Mouse (Mus musculus): ENCODE measurements around the gene Plin2. TPM values are rescaled to one million over a fixed set of nuclear protein-coding genes. Genes with fewer than 3 reads are reported as not detected.

Gene Plin2
- 154 and 168 TPM in 2 replicates for polyA plus RNA-seq (2012; rRNA removed)

DNA sequence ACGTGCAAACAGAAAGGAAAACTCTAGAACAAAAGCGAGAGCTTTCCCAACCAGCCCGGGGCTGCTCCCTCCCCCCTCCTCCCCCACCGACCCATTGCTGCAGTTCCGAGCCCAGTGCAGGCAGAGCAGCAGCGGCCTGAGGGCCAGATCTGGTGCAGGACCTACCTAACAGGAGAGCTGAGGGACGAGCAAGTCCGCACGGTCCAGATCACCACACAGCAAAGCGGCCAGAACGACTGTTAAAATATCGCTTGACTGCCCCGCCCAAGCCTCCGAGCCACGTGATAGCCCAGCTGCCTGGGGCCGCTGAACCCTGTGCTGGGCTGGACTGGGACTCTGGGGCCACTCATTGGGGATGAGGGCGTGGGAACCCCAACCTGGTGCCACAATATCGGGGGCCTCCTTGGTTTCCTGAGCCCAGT lies at the start of gene Plin2:
Gene Plin2 (minus strand): TSS at position 281 of the 422 bp plus-strand sequence.

DNA sequence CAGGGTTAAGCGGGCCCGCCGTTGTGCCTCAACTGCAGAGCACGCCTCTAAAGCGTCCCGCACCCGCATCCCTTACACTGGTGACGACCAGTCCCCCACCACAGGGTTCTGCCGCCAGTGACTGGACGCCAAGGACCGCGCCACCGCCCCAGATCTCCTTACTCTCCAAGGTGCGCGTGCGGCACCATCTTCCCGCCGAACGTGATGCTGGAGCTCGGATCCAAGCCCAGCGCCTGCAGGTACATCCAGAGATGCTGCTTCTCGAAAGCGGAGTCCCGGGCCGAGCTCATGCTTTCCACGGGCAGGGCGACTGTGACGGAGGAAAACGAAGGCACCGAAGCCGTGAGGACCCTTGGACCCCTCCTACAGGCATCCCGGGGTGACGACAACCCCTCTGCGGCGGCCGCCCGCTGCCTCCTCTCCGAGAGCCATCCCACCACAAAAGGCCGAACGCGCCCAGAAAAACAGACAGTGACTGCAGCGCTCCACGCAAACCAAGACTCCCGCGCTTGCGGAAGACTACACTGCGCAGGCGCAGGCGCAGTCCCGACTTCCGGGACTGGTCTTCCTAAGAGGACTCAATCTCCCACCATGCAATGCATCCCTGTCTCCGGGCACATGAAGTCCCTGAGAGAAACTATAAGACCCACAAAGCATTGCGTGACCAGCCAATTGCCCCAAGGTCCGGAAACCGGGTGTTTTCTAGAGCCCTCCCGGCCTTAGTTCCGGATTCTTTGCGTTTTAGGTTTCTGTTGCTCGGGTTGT lies 58.2 kb downstream of the Plin2 start, which contains the start of gene Haus6:
Gene Haus6 (minus strand): TSS at position 532 of the 765 bp plus-strand sequence.

Other genes starting within 250 kb of the Plin2 start
- 0.17 TPM in 1 of 2 replicates, not detected in the other for gene Saxo1, start 111.7 kb downstream of the Plin2 start, polyA plus RNA-seq (2012; rRNA removed)
- 50.2 and 87.6 TPM in 2 replicates for gene Rraga, start 94.4 kb downstream of the Plin2 start, polyA plus RNA-seq (2012; rRNA removed)
- 11.0 TPM in 2 replicates for gene Haus6, start 58.0 kb downstream of the Plin2 start, polyA plus RNA-seq (2012; rRNA removed)
- gene Dennd4c, start 78.5 kb upstream of the Plin2 start, polyA plus RNA-seq (2012; rRNA removed) = 6.3 and 7.0 TPM in 2 replicates
- 496 and 505 TPM in 2 replicates for gene Rps6, start 187.4 kb upstream of the Plin2 start, polyA plus RNA-seq (2012; rRNA removed)
- 6.5 and 7.2 TPM in 2 replicates for gene Acer2, start 204.3 kb upstream of the Plin2 start, polyA plus RNA-seq (2012; rRNA removed)